Mouse (Mus musculus) spleen, adult 2 months (tissue): ENCODE measurements around the gene Bglap2. TPM values are rescaled to one million over a fixed set of nuclear protein-coding genes. Genes with fewer than 3 reads are reported as not detected.

Experiments used
- DNase-seq, 2 experiments: peaks; one replicate each; pipeline versions ENCODE4 v3.0.0 to v3.0.0-alpha.2; 2012 to 2021; ENCODE audit warnings: low spot score in 2 of 2, low read depth in 1 of 2
- H3K27ac ChIP-seq: fragments of 200-500 bp; 2 replicates; pipeline ENCODE4 v1.5.1; 2012; ENCODE audit warnings: low read length, inconsistent platforms; ENCODE audit not compliant: insufficient read depth
- H3K27me3 ChIP-seq: fragments of 200-500 bp; 2 replicates; pipeline ENCODE4 v1.6.1; 2012; ENCODE audit warnings: mild to moderate bottlenecking, moderate library complexity, low read length, inconsistent platforms; ENCODE audit not compliant: control insufficient read depth, insufficient read depth
- H3K36me3 ChIP-seq: fragments of 200-500 bp; 2 replicates; pipeline ENCODE4 v1.6.1; 2012; ENCODE audit warnings: mild to moderate bottlenecking, low read length, inconsistent platforms; ENCODE audit not compliant: control insufficient read depth, insufficient read depth
- H3K4me1 ChIP-seq: fragments of 200-500 bp; 2 replicates; pipeline ENCODE4 v1.6.1; 2011; ENCODE audit warnings: inconsistent platforms; ENCODE audit not compliant: control insufficient read depth, insufficient read depth, insufficient read length
- H3K4me3 ChIP-seq: fragments of 200-500 bp; 2 replicates; pipeline ENCODE4 v1.5.1; 2011; ENCODE audit warnings: mild to moderate bottlenecking, inconsistent platforms; ENCODE audit not compliant: insufficient read depth, insufficient read length; ENCODE audit errors: extremely low read depth
- CTCF ChIP-seq: fragments of 200-500 bp; IDR thresholded peaks from 2 replicates; pipeline ENCODE4 v1.5.1; 2011; ENCODE audit warnings: mild to moderate bottlenecking, inconsistent platforms; ENCODE audit not compliant: insufficient read depth, insufficient read length, insufficient replicate concordance; ENCODE audit errors: extremely low read depth
- POLR2A ChIP-seq: fragments of 200-500 bp; IDR thresholded peaks from 2 replicates; pipeline ENCODE4 v1.6.1; 2011; ENCODE audit warnings: low read depth, low read length, inconsistent platforms
- WGBS: fragments of 180-500 bp; shearing (Covaris S2); methylation state at CpG from one replicate; pipeline ENCODE4 v1.1.7; 2018; 5-methylcytosine and 5-hydroxymethylcytosine counted together
- polyA plus RNA-seq: library from polyadenylated mRNA; depleted of rRNA; stranded (reverse); fragments of >200 nt; gene quantifications from 2 replicates; pipeline ENCODE4 v1.2.3, GENCODE M21; 2012; rRNA removed

The Bglap2 gene
- polyA plus RNA-seq, 1 experiment = not detected

GRCm38 (mm10) chr3:88331282-88331681 is 47.2 kb downstream of the Bglap2 start:
- TF ChIP-seq POLR2A (no peak), CTCF (peak; percentile 74; the same call in 1 of the 2 replicates)
- Histone ChIP-seq H3K4me1 (peaks cover 2% of the 10 kb centered on the region; the same call in 1 of the 2 replicates), H3K4me3 (no peak overlapping the region), H3K27ac (no peak overlapping the region), H3K36me3 (peaks cover 14% of the 10 kb centered on the region), H3K27me3 (no peaks in the 10 kb centered on the region)
- WGBS = 1% methylated on average over 2 of the region's 2 CpGs
- peak; percentile 39 to 53 for DNase-seq

DNA sequence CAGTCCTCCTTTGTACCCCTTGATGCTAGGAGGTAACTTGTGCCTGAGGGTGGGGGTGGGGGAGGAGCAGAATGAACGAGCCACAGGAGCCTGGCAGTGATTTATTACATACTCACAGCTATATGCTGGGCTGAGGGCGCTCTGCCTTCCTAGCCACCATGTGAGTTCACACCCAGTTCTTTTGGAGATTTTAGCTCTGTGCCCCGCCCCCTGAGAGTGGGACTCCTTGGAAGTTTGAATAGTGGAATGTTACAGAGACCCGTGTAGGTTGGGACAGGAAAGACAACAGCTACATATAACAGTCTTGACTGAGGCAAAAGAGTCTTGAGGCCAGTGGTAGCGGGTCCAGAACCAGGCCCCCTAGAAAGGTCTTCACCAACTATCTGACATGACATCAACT is 49.5 kb downstream of the Bglap2 start:
- WGBS = 83% methylated on average over 5 of the region's 5 CpGs
- H3K36me3 ChIP-seq = peaks cover 14% of the 10 kb centered on the region

More for the DNA sequence above, 49.5 kb downstream of the Bglap2 start:
- no peaks in the 10 kb centered on the region for H3K27me3 ChIP-seq
- H3K27ac ChIP-seq = no peak overlapping the region
- H3K4me3 ChIP-seq = no peak overlapping the region
- H3K4me1 ChIP-seq = peaks cover 9% of the 10 kb centered on the region; the same call in 1 of the 2 replicates
- DNase-seq = no peak
- TF ChIP-seq POLR2A (no peak), CTCF (no peak)

Other genes starting within 250 kb of the Bglap2 start
- 119 and 142 TPM in 2 replicates for gene Mef2d, start 236.3 kb downstream of the Bglap2 start, polyA plus RNA-seq
- gene Rhbg, start 124.0 kb downstream of the Bglap2 start, polyA plus RNA-seq = 0.21 and 0.29 TPM in 2 replicates
- gene Gm38392, start 91.5 kb downstream of the Bglap2 start, polyA plus RNA-seq = not detected in 2 replicates
- 1.7 and 2.1 TPM in 2 replicates for gene Tsacc, start 81.7 kb downstream of the Bglap2 start, polyA plus RNA-seq
- gene Cct3, start 81.6 kb downstream of the Bglap2 start, polyA plus RNA-seq = 72.2 and 77.4 TPM in 2 replicates
- gene Glmp, start 53.7 kb downstream of the Bglap2 start, polyA plus RNA-seq = 116 and 118 TPM in 2 replicates
- gene Tmem79, start 42.6 kb downstream of the Bglap2 start, polyA plus RNA-seq = 1.1 and 1.6 TPM in 2 replicates
- gene Smg5, start 42.4 kb downstream of the Bglap2 start, polyA plus RNA-seq = 64.6 and 70.3 TPM in 2 replicates
- 4.3 and 4.4 TPM in 2 replicates for gene Paqr6, start 14.1 kb downstream of the Bglap2 start, polyA plus RNA-seq
- gene Bglap3, start 6.0 kb downstream of the Bglap2 start, polyA plus RNA-seq = 0.21 and 0.27 TPM in 2 replicates
- 0.41 and 0.43 TPM in 2 replicates for gene Bglap, start 5.8 kb upstream of the Bglap2 start, polyA plus RNA-seq
- gene Pmf1, start 31.6 kb upstream of the Bglap2 start, polyA plus RNA-seq = 67.6 and 105 TPM in 2 replicates
- 13.9 and 17.1 TPM in 2 replicates for gene Slc25a44, start 46.4 kb upstream of the Bglap2 start, polyA plus RNA-seq
- 54.3 and 67.0 TPM in 2 replicates for gene Sema4a, start 82.5 kb upstream of the Bglap2 start, polyA plus RNA-seq
- gene Lmna, start 131.3 kb upstream of the Bglap2 start, polyA plus RNA-seq = 51.3 and 72.3 TPM in 2 replicates
- gene Mex3a, start 153.7 kb upstream of the Bglap2 start, polyA plus RNA-seq = 1.00 and 1.0 TPM in 2 replicates
- 1.0 and 1.3 TPM in 2 replicates for gene Rab25, start 169.6 kb upstream of the Bglap2 start, polyA plus RNA-seq
- gene Lamtor2, start 174.4 kb upstream of the Bglap2 start, polyA plus RNA-seq = 104 and 141 TPM in 2 replicates
- 32.5 and 33.7 TPM in 2 replicates for gene Ubqln4, start 175.1 kb upstream of the Bglap2 start, polyA plus RNA-seq
- gene Ssr2, start 197.2 kb upstream of the Bglap2 start, polyA plus RNA-seq = 77.2 and 88.7 TPM in 2 replicates
- gene Arhgef2, start 227.3 kb upstream of the Bglap2 start, polyA plus RNA-seq = 120 and 146 TPM in 2 replicates